Mouse (Mus musculus) limb, embryonic 13.5 days (tissue): ENCODE results near the gene Hist1h2be. TPM values are rescaled to one million over a fixed set of nuclear protein-coding genes. Genes with fewer than 3 reads are reported as not detected.
"Not testable (repeated sequence)": the region's sequence is repeated elsewhere in the genome, so short reads cannot be mapped to it uniquely, and the experiment has no call there.

ENCODE experiments used
- ATAC-seq: fragments of 200-750 bp; cut with Nextera tagmentation; 2 replicates; pipeline ENCODE4 v1.8.0; 2017; ENCODE audit warnings: low read depth, moderate number of reproducible peaks, moderate TSS enrichment; ENCODE audit not compliant: low FRiP score
- H3K27ac ChIP-seq: fragments of 300-500 bp; sonication (generic); 2 replicates; pipeline ENCODE4 v1.5.1; 2015; ENCODE audit warnings: inconsistent platforms, mild to moderate bottlenecking, moderate library complexity
- H3K27me3 ChIP-seq: fragments of 300-500 bp; sonication (generic); 2 replicates; pipeline ENCODE4 v1.6.1; 2015; ENCODE audit warnings: mild to moderate bottlenecking, inconsistent platforms
- H3K36me3 ChIP-seq: fragments of 300-500 bp; sonication (generic); 2 replicates; pipeline ENCODE4 v1.6.1; 2015; ENCODE audit warnings: inconsistent platforms, mild to moderate bottlenecking, moderate library complexity
- H3K4me1 ChIP-seq: fragments of 300-500 bp; sonication (generic); 2 replicates; pipeline ENCODE4 v1.6.1; 2015; ENCODE audit warnings: inconsistent platforms
- H3K4me2 ChIP-seq: fragments of 300-500 bp; sonication (generic); replicated peaks from 2 replicates; pipeline ENCODE4 v1.6.1; 2015; ENCODE audit warnings: inconsistent platforms, mild to moderate bottlenecking, moderate library complexity
- H3K4me3 ChIP-seq: fragments of 300-500 bp; sonication (generic); 2 replicates; pipeline ENCODE4 v1.5.1; 2015; ENCODE audit warnings: moderate library complexity, mild to moderate bottlenecking, inconsistent platforms
- H3K9ac ChIP-seq: fragments of 300-500 bp; sonication (generic); 2 replicates; pipeline ENCODE4 v1.6.1; 2015; ENCODE audit warnings: mild to moderate bottlenecking, inconsistent platforms
- H3K9me3 ChIP-seq: fragments of 300-500 bp; sonication (generic); 2 replicates; pipeline ENCODE4 v1.6.1; 2016; ENCODE audit warnings: inconsistent platforms
- WGBS: fragments of 180-500 bp; shearing (Covaris S2); methylation state at CpG from one replicate; pipeline ENCODE4 v1.1.7; 2015; 5-methylcytosine and 5-hydroxymethylcytosine counted together
- microRNA-seq: library from miRNA; unstranded; fragments of <30 nt; microRNA quantifications from one replicate; pipeline ENCODE4, GENCODE M21; 2016
- polyA plus RNA-seq: library from polyadenylated mRNA; unstranded; fragments of >200 nt; fragmentation: Nextera tagmentation; extraction: Ambion mirVana; gene quantifications from 2 replicates; pipeline ENCODE4 v1.2.1, GENCODE M21; 2015

Gene Hist1h2be
- polyA plus RNA-seq, 1 experiment from 2014 or later, result 2.0 TPM

DNA sequence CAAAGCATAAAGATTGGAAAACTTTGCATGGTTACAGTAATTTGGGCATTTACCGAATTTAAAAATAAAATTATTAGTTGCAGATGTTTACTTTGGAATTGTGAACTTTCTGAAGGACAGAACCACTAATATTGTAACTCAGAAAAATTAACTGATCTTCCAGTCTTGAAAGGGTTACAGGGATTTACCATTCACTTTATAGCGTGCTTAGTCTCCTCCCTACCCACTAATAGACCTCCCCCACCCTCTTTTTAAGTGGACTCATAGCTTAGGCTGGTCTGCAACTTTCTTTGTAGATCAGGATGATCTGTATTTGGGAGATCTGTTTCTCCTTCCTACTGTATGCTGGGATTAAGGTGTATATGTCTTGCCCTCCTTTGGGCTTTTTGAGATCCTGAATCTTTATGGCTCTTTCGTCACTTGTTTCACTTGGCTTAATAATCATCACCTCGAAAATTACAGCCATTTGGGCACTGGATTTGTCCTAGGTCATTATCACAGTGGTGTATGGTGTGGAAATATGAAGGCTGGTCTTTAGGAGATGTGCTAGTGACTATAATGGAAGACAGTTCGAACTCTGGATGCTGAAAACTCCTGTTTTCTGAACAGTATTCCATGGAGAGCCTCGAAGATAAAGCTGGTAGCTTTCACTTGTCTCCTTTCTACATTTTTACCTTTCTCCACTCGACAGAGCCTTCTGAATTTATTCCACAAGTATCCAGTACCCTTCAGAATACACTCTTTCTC lies 84.7 kb downstream of the Hist1h2be start:
- 19% methylated on average over 7 of the region's 7 CpGs for WGBS
- Histone ChIP-seq H3K4me1 (peaks cover 42% of the 10 kb centered on the region), H3K4me3 (peak overlapping the region; percentile 55), H3K27ac (peak overlapping the region; percentile 97), H3K4me2 (peak overlapping the region; percentile 65), H3K27me3 (no peaks in the 10 kb centered on the region), H3K9ac (peak overlapping the region; percentile 72), H3K9me3 (no peaks in the 10 kb centered on the region), H3K36me3 (no peaks in the 10 kb centered on the region)
- no peak for ATAC-seq

- not testable (repeated sequence) for H3K36me3 ChIP-seq
- WGBS, result 1% methylated on average over 55 of the region's 62 CpGs
These were observed 85.5 kb downstream of the Hist1h2be start, which contains the start of gene Hist1h3g for GRCm38 (mm10) chr13:23535137-23536075. Gene Hist1h3g (plus strand): TSS chr13:23535422.

GRCm38 (mm10) chr13:23534368-23535131 lies 86.4 kb downstream of the Hist1h2be start:
- Histone ChIP-seq H3K27me3 (no peaks in the 10 kb centered on the region), H3K9ac (peak overlapping the region; percentile 63), H3K4me2 (peak overlapping the region; percentile 65), H3K4me3 (peak overlapping the region; percentile 55), H3K27ac (peak overlapping the region; percentile 97), H3K36me3 (no peaks in the 10 kb centered on the region), H3K9me3 (no peaks in the 10 kb centered on the region), H3K4me1 (peaks cover 42% of the 10 kb centered on the region)
- whole genome bisulfite sequencing, result 1% methylated on average over 15 of the region's 15 CpGs
- 0 out of 2 replicates have a peak, but pooled peaks have one; percentile 15 for ATAC-seq

More at GRCm38 (mm10) chr13:23535137-23536075, 85.5 kb downstream of the Hist1h2be start, which contains the start of gene Hist1h3g:
- ATAC-seq, result peak; percentile 94
- peak within 1 kb of the TSS; percentile 65 for H3K4me2 ChIP-seq
- H3K9ac ChIP-seq, result peak within 1 kb of the TSS; percentile 72
- not testable (repeated sequence) for H3K27me3 ChIP-seq, H3K9me3 ChIP-seq
- H3K4me1 ChIP-seq, result peaks cover 42% of the 10 kb centered on the region
- peak within 1 kb of the TSS; percentile 55 for H3K4me3 ChIP-seq
- peak within 1 kb of the TSS; percentile 97 for H3K27ac ChIP-seq

Small RNA genes lying within 50 kb of the gene (microRNA-seq; reads per million reads assigned to microRNA genes)
- not detected for gene Gm44297
- not detected for gene Gm44359
- gene Gm44394, result not detected

Other genes with a start within 250 kb of the Hist1h2be start
- gene Abt1, start 197.3 kb downstream of the Hist1h2be start, polyA plus RNA-seq, result 13.4 and 14.8 TPM in 2 replicates
- gene Btn1a1, start 155.2 kb downstream of the Hist1h2be start, polyA plus RNA-seq, result 0.19 and 0.45 TPM in 2 replicates
- 1.4 and 1.5 TPM in 2 replicates for gene Btn2a2, start 132.3 kb downstream of the Hist1h2be start, polyA plus RNA-seq
- gene Hist1h4h, start 90.1 kb downstream of the Hist1h2be start, polyA plus RNA-seq, result 4.1 and 8.4 TPM in 2 replicates
- gene Hist1h2af, start 87.2 kb downstream of the Hist1h2be start, polyA plus RNA-seq, result 9.3 and 10.0 TPM in 2 replicates
- gene Hist1h3g, start 85.7 kb downstream of the Hist1h2be start, polyA plus RNA-seq, result 9.8 and 10.9 TPM in 2 replicates
- 0.74 and 1.0 TPM in 2 replicates for gene Hist1h2bh, start 77.7 kb downstream of the Hist1h2be start, polyA plus RNA-seq
- 1.5 and 1.7 TPM in 2 replicates for gene Hist1h3f, start 77.1 kb downstream of the Hist1h2be start, polyA plus RNA-seq
- 1.0 and 1.9 TPM in 2 replicates for gene Hist1h4f, start 69.5 kb downstream of the Hist1h2be start, polyA plus RNA-seq
- gene Hist1h1d, start 67.9 kb downstream of the Hist1h2be start, polyA plus RNA-seq, result 0.46 and 0.51 TPM in 2 replicates
- gene Hist1h3e, start 58.8 kb downstream of the Hist1h2be start, polyA plus RNA-seq, result 8.2 and 8.9 TPM in 2 replicates
- gene Hist1h2ae, start 49.9 kb downstream of the Hist1h2be start, polyA plus RNA-seq, result 110 and 115 TPM in 2 replicates
- gene Hist1h2bg, start 49.7 kb downstream of the Hist1h2be start, polyA plus RNA-seq, result 11.2 and 14.4 TPM in 2 replicates
- gene Hist1h2bf, start 46.9 kb downstream of the Hist1h2be start, polyA plus RNA-seq, result 9.1 and 16.5 TPM in 2 replicates
- gene Hist1h2ad, start 46.7 kb downstream of the Hist1h2be start, polyA plus RNA-seq, result 1.0 and 3.0 TPM in 2 replicates
- 7.8 and 8.4 TPM in 2 replicates for gene Hist1h3d, start 45.4 kb downstream of the Hist1h2be start, polyA plus RNA-seq
- gene Hist1h4d, start 39.5 kb downstream of the Hist1h2be start, polyA plus RNA-seq, result 126 and 130 TPM in 2 replicates
- 19.9 and 21.1 TPM in 2 replicates for gene Hist1h1e, start 1.4 kb upstream of the Hist1h2be start, polyA plus RNA-seq
- gene Hist1h2ac, start 62.8 kb upstream of the Hist1h2be start, polyA plus RNA-seq, result 1.00 and 1.3 TPM in 2 replicates
- 35.3 and 35.7 TPM in 2 replicates for gene Hist1h2bc, start 63.1 kb upstream of the Hist1h2be start, polyA plus RNA-seq
- gene Hist1h1t, start 74.7 kb upstream of the Hist1h2be start, polyA plus RNA-seq, result 0.36 and 0.43 TPM in 2 replicates
- 9.0 and 10.3 TPM in 2 replicates for gene Hist1h4c, start 77.3 kb upstream of the Hist1h2be start, polyA plus RNA-seq
- gene Hfe, start 89.7 kb upstream of the Hist1h2be start, polyA plus RNA-seq, result 5.2 and 5.5 TPM in 2 replicates
- 22.0 and 23.8 TPM in 2 replicates for gene Hist1h1c, start 117.7 kb upstream of the Hist1h2be start, polyA plus RNA-seq
- 17.7 and 20.6 TPM in 2 replicates for gene Hist1h3c, start 124.5 kb upstream of the Hist1h2be start, polyA plus RNA-seq
- 2.2 and 3.1 TPM in 2 replicates for gene Hist1h2bb, start 125.6 kb upstream of the Hist1h2be start, polyA plus RNA-seq
- gene Hist1h2ab, start 130.0 kb upstream of the Hist1h2be start, polyA plus RNA-seq, result 47.8 and 56.8 TPM in 2 replicates
- 14.7 and 16.3 TPM in 2 replicates for gene Hist1h3b, start 131.1 kb upstream of the Hist1h2be start, polyA plus RNA-seq
- 7.2 and 13.5 TPM in 2 replicates for gene Hist1h4b, start 135.9 kb upstream of the Hist1h2be start, polyA plus RNA-seq
- gene Hist1h4a, start 140.1 kb upstream of the Hist1h2be start, polyA plus RNA-seq, result 0.65 TPM in 1 of 2 replicates, not detected in the other
- 11.8 and 14.9 TPM in 2 replicates for gene Hist1h3a, start 141.3 kb upstream of the Hist1h2be start, polyA plus RNA-seq
- 4.3 and 6.0 TPM in 2 replicates for gene Hist1h1a, start 142.5 kb upstream of the Hist1h2be start, polyA plus RNA-seq
- not detected in 2 replicates for gene Trim38, start 148.8 kb upstream of the Hist1h2be start, polyA plus RNA-seq
- not detected in 2 replicates for gene Slc17a2, start 185.9 kb upstream of the Hist1h2be start, polyA plus RNA-seq
- 0.20 and 0.29 TPM in 2 replicates for gene Slc17a3, start 218.3 kb upstream of the Hist1h2be start, polyA plus RNA-seq
- not detected in 2 replicates for gene Slc17a1, start 246.6 kb upstream of the Hist1h2be start, polyA plus RNA-seq